Mouse (Mus musculus): ENCODE data around the gene Ilf3. TPM values are rescaled to one million over a fixed set of nuclear protein-coding genes. Genes with fewer than 3 reads are reported as not detected.
A peak's percentile ranks its signal among the peaks of the same experiment; 100 is the strongest.

The Ilf3 gene
- polyA plus RNA-seq, 1 experiment, result 56.6 TPM

- no peak for TF ChIP-seq TCF3 (IDR thresholded peaks at IDR 0.05; ENCODE audit: insufficient read length, low read depth)
- peak; percentile 73 for TF ChIP-seq USF1 (IDR thresholded peaks at IDR 0.05; ENCODE audit: low read depth)
- H3K27me3 ChIP-seq (ENCODE audit: control insufficient read depth, insufficient read depth, insufficient read length), result no peaks in the 10 kb centered on the region
- H3K4me3 ChIP-seq, result no peak overlapping the region
- no peak overlapping the region for H3K4me2 ChIP-seq (ENCODE audit: low read depth)
- peaks cover 8% of the 10 kb centered on the region for H3K79me2 ChIP-seq (ENCODE audit: control insufficient read depth, insufficient read depth)
- peaks cover 9% of the 10 kb centered on the region for H3K36me3 ChIP-seq (ENCODE audit: control insufficient read depth, insufficient read depth)
- no peak overlapping the region for H3ac ChIP-seq (ENCODE audit: control insufficient read depth, insufficient read length)
Observed at GRCm38 (mm10) chr9:21409592-21410317, 42.1 kb downstream of the Ilf3 start.

GRCm38 (mm10) chr9:21411669-21412550 is 44.2 kb downstream of the Ilf3 start, which contains the start of gene Qtrt1:
Gene Qtrt1, plus strand, starts transcription at chr9:21411837.
- Histone ChIP-seq H3K27me3 (ENCODE audit: control insufficient read depth, insufficient read depth, insufficient read length) (no peaks in the 10 kb centered on the region), H3K4me3 (peak within 1 kb of the TSS; percentile 84), H3ac (ENCODE audit: control insufficient read depth, insufficient read length) (peak within 1 kb of the TSS; percentile 88), H3K36me3 (ENCODE audit: control insufficient read depth, insufficient read depth) (no peaks in the 10 kb centered on the region), H3K79me2 (ENCODE audit: control insufficient read depth, insufficient read depth) (peaks cover 10% of the 10 kb centered on the region), H3K4me2 (ENCODE audit: low read depth) (peak within 1 kb of the TSS; percentile 85)
- no peak for TF ChIP-seq SRF (IDR thresholded peaks at IDR 0.05; ENCODE audit: control insufficient read depth, insufficient read length, low read depth)
- no peak for TF ChIP-seq TCF3 (IDR thresholded peaks at IDR 0.05; ENCODE audit: insufficient read length, low read depth)
- TF ChIP-seq POLR2AphosphoS2 (IDR thresholded peaks at IDR 0.05; ENCODE audit: insufficient read length, low read depth), result peak; percentile 68
- no peak for TF ChIP-seq TCF12 (IDR thresholded peaks at IDR 0.05; ENCODE audit: insufficient read depth, poor library complexity, severe bottlenecking)
- TF ChIP-seq REST (IDR thresholded peaks at IDR 0.05; ENCODE audit: insufficient read depth, insufficient read length), result no peak
- no peak for TF ChIP-seq E2F4 (IDR thresholded peaks at IDR 0.05; ENCODE audit: insufficient read depth)
- peak; percentile 98 for TF ChIP-seq USF1 (IDR thresholded peaks at IDR 0.05; ENCODE audit: low read depth)
- TF ChIP-seq CEBPB (IDR thresholded peaks at IDR 0.05; ENCODE audit: insufficient read depth, poor library complexity, severe bottlenecking), result no peak
- peak in 1 of 3 experiments; percentile 5 for TF ChIP-seq MYOG (IDR thresholded peaks at IDR 0.05; ENCODE audit: control insufficient read depth in 1 of 3, insufficient read depth in 1 of 3, insufficient read length in 2 of 3, low read depth in 2 of 3)
- TF ChIP-seq MAX (IDR thresholded peaks at IDR 0.05; ENCODE audit: low read depth), result peak; percentile 86
- no peak for TF ChIP-seq MYOD1 (IDR thresholded peaks at IDR 0.05; ENCODE audit: control insufficient read depth in 1 of 3, insufficient read length in 2 of 3, low read depth in 2 of 3)
- TF ChIP-seq POLR2A (IDR thresholded peaks at IDR 0.05; ENCODE audit: insufficient read length, low read depth), result peak; percentile 70

GRCm38 (mm10) chr9:21417866-21418265 is 50.2 kb downstream of the Ilf3 start:
- Histone ChIP-seq H3K4me3 (no peak overlapping the region), H3K79me2 (ENCODE audit: control insufficient read depth, insufficient read depth) (peaks cover 9% of the 10 kb centered on the region), H3K36me3 (ENCODE audit: control insufficient read depth, insufficient read depth) (peaks cover 7% of the 10 kb centered on the region), H3K4me2 (ENCODE audit: low read depth) (no peak overlapping the region), H3ac (ENCODE audit: control insufficient read depth, insufficient read length) (no peak overlapping the region), H3K27me3 (ENCODE audit: control insufficient read depth, insufficient read depth, insufficient read length) (no peaks in the 10 kb centered on the region)
- TF ChIP-seq TCF12 (IDR thresholded peaks at IDR 0.05; ENCODE audit: insufficient read depth, poor library complexity, severe bottlenecking), result no peak
- TF ChIP-seq POLR2A (IDR thresholded peaks at IDR 0.05; ENCODE audit: insufficient read length, low read depth), result no peak
- TF ChIP-seq E2F4 (IDR thresholded peaks at IDR 0.05; ENCODE audit: insufficient read depth), result no peak
- no peak for TF ChIP-seq SRF (IDR thresholded peaks at IDR 0.05; ENCODE audit: control insufficient read depth, insufficient read length, low read depth)
- TF ChIP-seq CEBPB (IDR thresholded peaks at IDR 0.05; ENCODE audit: insufficient read depth, poor library complexity, severe bottlenecking), result no peak
- TF ChIP-seq REST (IDR thresholded peaks at IDR 0.05; ENCODE audit: insufficient read depth, insufficient read length), result no peak
- TF ChIP-seq MAX (IDR thresholded peaks at IDR 0.05; ENCODE audit: low read depth), result no peak
- TF ChIP-seq TCF3 (IDR thresholded peaks at IDR 0.05; ENCODE audit: insufficient read length, low read depth), result no peak
- TF ChIP-seq MYOG (IDR thresholded peaks at IDR 0.05; ENCODE audit: control insufficient read depth in 1 of 3, insufficient read depth in 1 of 3, insufficient read length in 2 of 3, low read depth in 2 of 3), result no peak
- no peak for TF ChIP-seq POLR2AphosphoS2 (IDR thresholded peaks at IDR 0.05; ENCODE audit: insufficient read length, low read depth)
- no peak for TF ChIP-seq MYOD1 (IDR thresholded peaks at IDR 0.05; ENCODE audit: control insufficient read depth in 1 of 3, insufficient read length in 2 of 3, low read depth in 2 of 3)
- no peak for TF ChIP-seq USF1 (IDR thresholded peaks at IDR 0.05; ENCODE audit: low read depth)

GRCm38 (mm10) chr9:21419646-21420045 is 52.0 kb downstream of the Ilf3 start:
- Histone ChIP-seq H3K4me3 (no peak overlapping the region), H3K79me2 (ENCODE audit: control insufficient read depth, insufficient read depth) (peaks cover 3% of the 10 kb centered on the region), H3K4me2 (ENCODE audit: low read depth) (no peak overlapping the region), H3K36me3 (ENCODE audit: control insufficient read depth, insufficient read depth) (peaks cover 7% of the 10 kb centered on the region), H3ac (ENCODE audit: control insufficient read depth, insufficient read length) (no peak overlapping the region), H3K27me3 (ENCODE audit: control insufficient read depth, insufficient read depth, insufficient read length) (no peaks in the 10 kb centered on the region)
- TF ChIP-seq SRF (IDR thresholded peaks at IDR 0.05; ENCODE audit: control insufficient read depth, insufficient read length, low read depth) (no peak), E2F4 (IDR thresholded peaks at IDR 0.05; ENCODE audit: insufficient read depth) (no peak), CEBPB (IDR thresholded peaks at IDR 0.05; ENCODE audit: insufficient read depth, poor library complexity, severe bottlenecking) (no peak), POLR2AphosphoS2 (IDR thresholded peaks at IDR 0.05; ENCODE audit: insufficient read length, low read depth) (no peak), TCF12 (IDR thresholded peaks at IDR 0.05; ENCODE audit: insufficient read depth, poor library complexity, severe bottlenecking) (no peak), MYOD1 (IDR thresholded peaks at IDR 0.05; ENCODE audit: control insufficient read depth in 1 of 3, insufficient read length in 2 of 3, low read depth in 2 of 3) (no peak), MYOG (IDR thresholded peaks at IDR 0.05; ENCODE audit: control insufficient read depth in 1 of 3, insufficient read depth in 1 of 3, insufficient read length in 2 of 3, low read depth in 2 of 3) (no peak), REST (IDR thresholded peaks at IDR 0.05; ENCODE audit: insufficient read depth, insufficient read length) (no peak), TCF3 (IDR thresholded peaks at IDR 0.05; ENCODE audit: insufficient read length, low read depth) (no peak), MAX (IDR thresholded peaks at IDR 0.05; ENCODE audit: low read depth) (no peak), POLR2A (IDR thresholded peaks at IDR 0.05; ENCODE audit: insufficient read length, low read depth) (no peak), USF1 (IDR thresholded peaks at IDR 0.05; ENCODE audit: low read depth) (no peak)

All from myocyte (in vitro differentiated cells).